31 mouse cellular contexts compared by ENCODE assay signal in genomic region chr7:122256722-122257121, GRCm38 (mm10). TPM values are rescaled to one million over a fixed set of nuclear protein-coding genes. Genes with fewer than 3 reads are reported as not detected.
DNase-seq lines count a peak whose midpoint lies in the region; ATAC-seq lines count a peak whose summit lies in the region.
"Had no signal": no experiment of that assay in that cellular context is flagged by ENCODE, and none has a peak within 500 bp of the region (broad histone marks: within the 10 kb centered on the region; RNA-seq: fewer than 3 reads in every experiment).

No protein-coding gene starts in this region.

- 43% methylated on average over 7 of the region's 7 CpGs for WGBS in liver, embryonic 15.5 days (ENCODE audit: insufficient replicate concordance)
- 43% methylated on average over 7 of the region's 7 CpGs for WGBS in liver, embryonic 12.5 days (ENCODE audit: insufficient replicate concordance)
- 33% methylated on average over 7 of the region's 7 CpGs for WGBS in macrophage (ENCODE audit: missing documents)
- 72% methylated on average over 7 of the region's 7 CpGs for WGBS in kidney, embryonic 15.5 days
- 84% methylated on average over 7 of the region's 7 CpGs for WGBS in forebrain, embryonic 13.5 days
- 79% methylated on average over 7 of the region's 7 CpGs for WGBS in limb, embryonic 10.5 days

- H3K4me2 ChIP-seq in liver, embryonic 15.5 days = no peak overlapping the region
- H3K4me2 ChIP-seq in liver, embryonic 12.5 days = no peak overlapping the region
- H3K4me2 ChIP-seq in kidney, embryonic 15.5 days = no peak overlapping the region
- no peak overlapping the region for H3K4me2 ChIP-seq in forebrain, embryonic 13.5 days
- H3K4me2 ChIP-seq: hindbrain, embryonic 15.5 days; intestine, embryonic 15.5 days; limb, embryonic 15.5 days; lung, embryonic 14.5 days; midbrain, embryonic 13.5 days; neural tube, embryonic 15.5 days had no signal

- H3K4me3 ChIP-seq in liver, embryonic 15.5 days (replicated peaks) = no peak overlapping the region
- H3K4me3 ChIP-seq in liver, embryonic 12.5 days = no peak overlapping the region
- no peak overlapping the region for H3K4me3 ChIP-seq in macrophage (ENCODE audit: inconsistent target)
- H3K4me3 ChIP-seq in kidney, embryonic 15.5 days (replicated peaks) = no peak overlapping the region
- H3K4me3 ChIP-seq in forebrain, embryonic 13.5 days = no peak overlapping the region
- no peak overlapping the region for H3K4me3 ChIP-seq in limb, embryonic 10.5 days
- H3K4me3 ChIP-seq: erythroblast, embryonic 14.5 days; hindbrain, embryonic 10.5 days; hindbrain, embryonic 15.5 days; intestine, embryonic 15.5 days; limb, embryonic 15.5 days; midbrain, embryonic 13.5 days; neural tube, embryonic 15.5 days had no signal

- H3K9ac ChIP-seq in liver, embryonic 15.5 days = no peak overlapping the region
- H3K9ac ChIP-seq in liver, embryonic 12.5 days = no peak overlapping the region
- no peak overlapping the region for H3K9ac ChIP-seq in kidney, embryonic 15.5 days
- no peak overlapping the region for H3K9ac ChIP-seq in forebrain, embryonic 13.5 days
- H3K9ac ChIP-seq: forebrain, postnatal 0 days; hindbrain, embryonic 15.5 days; intestine, embryonic 15.5 days; limb, embryonic 15.5 days; lung, embryonic 14.5 days; midbrain, embryonic 13.5 days; neural tube, embryonic 15.5 days had no signal

- peak; percentile 6 for DNase-seq in R1 (ENCODE audit: low read depth, low spot score)
- DNase-seq in limb, embryonic 10.5 days (ENCODE audit: low spot score) = no peak
- DNase-seq: adrenal gland, postnatal 14 days; cerebellum, adult 11-12 months; cerebellum, adult 9-11 months; forebrain, postnatal 0 days; gastrocnemius, postnatal 10 days; heart, postnatal 14 days; kidney, adult 8-10 months; kidney, postnatal 10 days; layer of hippocampus, postnatal 36 days; left cerebral cortex, postnatal 4 days; lung, embryonic 14.5 days; right cerebral cortex, adult 18-20 months; thymus, adult 2 months; thymus, postnatal 36 days had no signal

- H3K9me3 ChIP-seq in liver, embryonic 15.5 days (replicated peaks) = no peaks in the 10 kb centered on the region
- no peaks in the 10 kb centered on the region for H3K9me3 ChIP-seq in liver, embryonic 12.5 days (replicated peaks)
- no peaks in the 10 kb centered on the region for H3K9me3 ChIP-seq in kidney, embryonic 15.5 days (replicated peaks)
- H3K9me3 ChIP-seq in forebrain, embryonic 13.5 days (replicated peaks) = no peaks in the 10 kb centered on the region
- H3K9me3 ChIP-seq in limb, embryonic 10.5 days (replicated peaks) = no peaks in the 10 kb centered on the region
- H3K9me3 ChIP-seq: hindbrain, embryonic 10.5 days; hindbrain, embryonic 15.5 days; intestine, embryonic 15.5 days; limb, embryonic 15.5 days; midbrain, embryonic 13.5 days; neural tube, embryonic 15.5 days had no signal

- peaks cover 3% of the 10 kb centered on the region; the same call in 1 of the 2 replicates for H3K4me1 ChIP-seq in liver, embryonic 15.5 days (replicated peaks)
- H3K4me1 ChIP-seq in liver, embryonic 12.5 days = no peaks in the 10 kb centered on the region
- H3K4me1 ChIP-seq in kidney, embryonic 15.5 days = no peaks in the 10 kb centered on the region
- H3K4me1 ChIP-seq in forebrain, embryonic 13.5 days = no peaks in the 10 kb centered on the region
- H3K4me1 ChIP-seq in limb, embryonic 10.5 days = no peaks in the 10 kb centered on the region
- H3K4me1 ChIP-seq: hindbrain, embryonic 15.5 days; intestine, embryonic 15.5 days; limb, embryonic 15.5 days; midbrain, embryonic 13.5 days; neural tube, embryonic 15.5 days had no signal

- no peak for ATAC-seq in liver, embryonic 15.5 days (ENCODE audit: insufficient read depth)
- ATAC-seq in liver, embryonic 12.5 days = no peak
- ATAC-seq in kidney, embryonic 15.5 days (replicated peaks; ENCODE audit: low FRiP score) = no peak
- no peak for ATAC-seq in forebrain, embryonic 13.5 days
- ATAC-seq: forebrain, postnatal 0 days; intestine, embryonic 15.5 days; midbrain, embryonic 13.5 days had no signal

- H3K27ac ChIP-seq in liver, embryonic 15.5 days (replicated peaks) = 0 out of 2 replicates have a peak overlapping the region, but pooled peaks have one; percentile 10
- no peak overlapping the region for H3K27ac ChIP-seq in liver, embryonic 12.5 days
- peak overlapping the region; percentile 65 for H3K27ac ChIP-seq in macrophage
- no peak overlapping the region for H3K27ac ChIP-seq in kidney, embryonic 15.5 days
- no peak overlapping the region for H3K27ac ChIP-seq in forebrain, embryonic 13.5 days
- H3K27ac ChIP-seq in limb, embryonic 10.5 days = no peak overlapping the region
- H3K27ac ChIP-seq: hindbrain, embryonic 10.5 days; hindbrain, embryonic 15.5 days; intestine, embryonic 15.5 days; limb, embryonic 15.5 days; midbrain, embryonic 13.5 days; neural tube, embryonic 15.5 days had no signal

- H3K79me2 ChIP-seq in macrophage (ENCODE audit: inconsistent target) = no peaks in the 10 kb centered on the region

- H3K27me3 ChIP-seq in liver, embryonic 15.5 days = no peaks in the 10 kb centered on the region
- no peaks in the 10 kb centered on the region; the same call in 1 of the 2 replicates for H3K27me3 ChIP-seq in liver, embryonic 12.5 days (replicated peaks)
- H3K27me3 ChIP-seq in kidney, embryonic 15.5 days = 0 out of 2 replicates have a peak, but pooled peaks cover 2% of the 10 kb centered on the region
- H3K27me3 ChIP-seq in forebrain, embryonic 13.5 days = no peaks in the 10 kb centered on the region
- 0 out of 2 replicates have a peak, but pooled peaks cover 9% of the 10 kb centered on the region for H3K27me3 ChIP-seq in limb, embryonic 10.5 days (ENCODE audit: low read depth, poor library complexity, severe bottlenecking)
- H3K27me3 ChIP-seq: hindbrain, embryonic 15.5 days; intestine, embryonic 15.5 days; limb, embryonic 15.5 days; midbrain, embryonic 13.5 days; neural tube, embryonic 15.5 days had no signal

- no peaks in the 10 kb centered on the region for H3K36me3 ChIP-seq in liver, embryonic 15.5 days (replicated peaks)
- no peaks in the 10 kb centered on the region for H3K36me3 ChIP-seq in liver, embryonic 12.5 days
- H3K36me3 ChIP-seq in macrophage (ENCODE audit: inconsistent target) = no peaks in the 10 kb centered on the region
- no peaks in the 10 kb centered on the region for H3K36me3 ChIP-seq in kidney, embryonic 15.5 days
- no peaks in the 10 kb centered on the region for H3K36me3 ChIP-seq in forebrain, embryonic 13.5 days (ENCODE audit: poor library complexity, severe bottlenecking)
- no peaks in the 10 kb centered on the region for H3K36me3 ChIP-seq in limb, embryonic 10.5 days
- H3K36me3 ChIP-seq: G1E; hindbrain, embryonic 10.5 days; hindbrain, embryonic 15.5 days; intestine, embryonic 15.5 days; limb, embryonic 15.5 days; midbrain, embryonic 13.5 days; neural tube, embryonic 15.5 days had no signal

RNA-seq across cellular contexts. Expression of gene Prkcb, which starts 31.8 kb away (rescaled TPM):
- polyA plus RNA-seq in liver, embryonic 15.5 days (2015; fragmentation: Nextera tagmentation; extraction: Ambion mirVana) = 4.0 and 5.1 TPM in 2 replicates
- polyA plus RNA-seq in liver, embryonic 12.5 days (2016; fragmentation: Nextera tagmentation; extraction: Ambion mirVana) = 2.0 and 2.3 TPM in 2 replicates
- total RNA-seq in macrophage (2018; cell fraction: chromatin; rRNA removed) = 100 to 1,000 TPM in 14 of 26 experiments, 10 to 100 TPM in 12; 25.3 to 168 (median 108) TPM
- 100 to 1,000 TPM in 12 of 26 experiments, 10 to 100 TPM in 14; 62.1 to 226 (median 92.5) TPM for total RNA-seq in macrophage (2018; cell fraction: cytosol; rRNA removed)
- 100 to 1,000 TPM in 16 of 26 experiments, 10 to 100 TPM in 10; 44.8 to 253 (median 106) TPM for total RNA-seq in macrophage (2018; cell fraction: nucleus; rRNA removed)
- 43.7 to 85.2 TPM (median 43.9 TPM) in 3 replicates for polyA plus RNA-seq in macrophage (2018)
- polyA plus RNA-seq in kidney, embryonic 15.5 days (2015; fragmentation: Nextera tagmentation; extraction: Ambion mirVana) = 3.4 and 5.9 TPM in 2 replicates
- polyA plus RNA-seq in forebrain, embryonic 13.5 days (2015; fragmentation: Nextera tagmentation; extraction: Ambion mirVana) = 22.7 and 27.4 TPM in 2 replicates
- 3.7 and 6.0 TPM in 2 replicates for polyA plus RNA-seq in limb, embryonic 10.5 days (2016; fragmentation: Nextera tagmentation; extraction: Ambion mirVana)
- polyA plus RNA-seq: erythroblast, embryonic 14.5 days; G1E had no signal

RNA-seq across cellular contexts. Expression of gene Chp2, which starts 37.4 kb away (rescaled TPM):
- polyA plus RNA-seq in liver, embryonic 15.5 days (2015; fragmentation: Nextera tagmentation; extraction: Ambion mirVana) = 1.5 and 2.0 TPM in 2 replicates
- polyA plus RNA-seq in liver, embryonic 12.5 days (2016; fragmentation: Nextera tagmentation; extraction: Ambion mirVana) = 0.21 and 0.47 TPM in 2 replicates
- total RNA-seq in macrophage (2018; cell fraction: chromatin; rRNA removed) = 1 to 10 TPM in 6 of 26 experiments, under 1 TPM in 1, not detected in 19; 0.68 to 3.1 (median 1.9) TPM
- total RNA-seq in macrophage (2018; cell fraction: cytosol; rRNA removed) = 1 to 10 TPM in 13 of 26 experiments, under 1 TPM in 13; 0.11 to 4.3 (median 1.6) TPM
- total RNA-seq in macrophage (2018; cell fraction: nucleus; rRNA removed) = 1 to 10 TPM in 5 of 26 experiments, under 1 TPM in 9, not detected in 12; 0.36 to 2.9 (median 0.72) TPM
- polyA plus RNA-seq in macrophage (2018) = 0.17 to 4.2 TPM (median 2.5 TPM) in 3 replicates
- 0.75 and 0.77 TPM in 2 replicates for polyA plus RNA-seq in kidney, embryonic 15.5 days (2015; fragmentation: Nextera tagmentation; extraction: Ambion mirVana)
- 0.22 and 0.67 TPM in 2 replicates for polyA plus RNA-seq in forebrain, embryonic 13.5 days (2015; fragmentation: Nextera tagmentation; extraction: Ambion mirVana)
- polyA plus RNA-seq in limb, embryonic 10.5 days (2016; fragmentation: Nextera tagmentation; extraction: Ambion mirVana) = not detected in 2 replicates
- total RNA-seq: megakaryocyte-erythroid progenitor cell, adult 5-6 weeks had no signal
- polyA plus RNA-seq: erythroblast, embryonic 14.5 days; forebrain, embryonic 11.5 days; G1E had no signal

Comparison
In these comparisons a context has a peak if more than half of its experiments do, and no peak if none do; other contexts are left out.
1. H3K27ac ChIP-seq: peak in liver, embryonic 15.5 days (single experiment) and macrophage (single experiment); none in liver, embryonic 12.5 days (single experiment), kidney, embryonic 15.5 days (single experiment), forebrain, embryonic 13.5 days (single experiment) and limb, embryonic 10.5 days (single experiment).